Mouse (Mus musculus): ENCODE measurements around the gene Nin.

- no peak for TF ChIP-seq CTCF (IDR thresholded peaks at IDR 0.05 in 2 of 3, conservative IDR thresholded peaks at IDR 0.05 in 1 of 3; ENCODE audit: control insufficient read depth in 1 of 3, insufficient read depth in 1 of 3, low read depth in 2 of 3, low read length in 3 of 3, poor library complexity in 1 of 3, severe bottlenecking in 1 of 3)
- TF ChIP-seq POLR2AphosphoS2 (IDR thresholded peaks at IDR 0.05; ENCODE audit: low read length): no peak
Observed at GRCm38 (mm10) chr12:70161057-70161456, 47.5 kb upstream of the Nin start.

Measured in MEL (cell line).